Mouse (Mus musculus) midbrain, embryonic 15.5 days (tissue): ENCODE results near the gene Tril. TPM values are rescaled to one million over a fixed set of nuclear protein-coding genes. Genes with fewer than 3 reads are reported as not detected.

Source experiments
- ATAC-seq: fragments of 200-750 bp; cut with Nextera tagmentation; replicated peaks from 2 replicates; pipeline ENCODE4 v1.8.0; 2017; ENCODE audit warnings: moderate TSS enrichment
- H3K27ac ChIP-seq: fragments of 300-500 bp; sonication (generic); 2 replicates; pipeline ENCODE4 v1.5.1; 2015; ENCODE audit warnings: mild to moderate bottlenecking, inconsistent platforms
- H3K27me3 ChIP-seq: fragments of 300-500 bp; sonication (generic); replicated peaks from 2 replicates; pipeline ENCODE4 v1.6.1; 2015; ENCODE audit warnings: inconsistent platforms
- H3K36me3 ChIP-seq: fragments of 300-500 bp; sonication (generic); replicated peaks from 2 replicates; pipeline ENCODE4 v1.6.1; 2015; ENCODE audit warnings: inconsistent platforms
- H3K4me1 ChIP-seq: fragments of 300-500 bp; sonication (generic); 2 replicates; pipeline ENCODE4 v1.6.1; 2015; ENCODE audit warnings: inconsistent platforms
- H3K4me2 ChIP-seq: fragments of 300-500 bp; sonication (generic); 2 replicates; pipeline ENCODE4 v1.6.1; 2015; ENCODE audit warnings: inconsistent platforms, mild to moderate bottlenecking, moderate library complexity
- H3K4me3 ChIP-seq: fragments of 300-500 bp; sonication (generic); 2 replicates; pipeline ENCODE4 v1.5.1; 2015; ENCODE audit warnings: mild to moderate bottlenecking, inconsistent platforms
- H3K9ac ChIP-seq: fragments of 300-500 bp; sonication (generic); 2 replicates; pipeline ENCODE4 v1.6.1; 2015; ENCODE audit warnings: mild to moderate bottlenecking, inconsistent platforms
- H3K9me3 ChIP-seq: fragments of 300-500 bp; sonication (generic); 2 replicates; pipeline ENCODE4 v1.6.1; 2016; ENCODE audit warnings: inconsistent platforms
- WGBS: fragments of 180-500 bp; shearing (Covaris S2); methylation state at CpG from one replicate; pipeline ENCODE4 v1.1.7; 2015; ENCODE audit warnings: mixed read lengths; 5-methylcytosine and 5-hydroxymethylcytosine counted together
- polyA plus RNA-seq: library from polyadenylated mRNA; unstranded; fragments of >200 nt; fragmentation: Nextera tagmentation; extraction: Ambion mirVana; gene quantifications from 2 replicates; pipeline ENCODE4 v1.2.1, GENCODE M21; 2015

Gene Tril
- polyA plus RNA-seq, 1 experiment from 2014 or later: 13.1 TPM

DNA sequence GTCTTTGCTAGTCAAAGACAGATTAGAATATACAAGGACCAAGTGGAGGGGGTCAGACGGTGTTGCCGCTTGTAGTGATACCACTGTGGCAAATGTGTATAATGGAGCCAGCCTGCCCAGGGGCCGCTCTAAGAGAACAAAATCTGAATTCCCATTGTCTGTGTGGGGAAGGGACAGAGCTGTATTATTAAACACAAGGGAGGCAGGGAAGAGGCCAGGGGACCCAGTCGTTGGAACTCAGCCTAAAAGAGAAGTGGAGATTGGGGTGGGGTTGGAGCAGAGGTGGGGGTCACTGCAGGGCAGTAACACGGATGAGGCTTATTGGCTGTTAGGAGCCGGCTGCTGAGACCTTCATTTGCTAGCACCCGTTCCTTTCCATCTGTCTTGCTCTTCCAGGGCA, 41.1 kb downstream of the Tril start:
- 0 out of 2 replicates have a peak, but pooled peaks cover 3% of the 10 kb centered on the region for H3K27me3 ChIP-seq
- H3K4me2 ChIP-seq: no peak overlapping the region
- 36% methylated on average over 7 of the region's 7 CpGs for WGBS
- no peaks in the 10 kb centered on the region for H3K4me1 ChIP-seq
- no peaks in the 10 kb centered on the region for H3K9me3 ChIP-seq
- no peak overlapping the region for H3K4me3 ChIP-seq
- H3K36me3 ChIP-seq: no peaks in the 10 kb centered on the region
- H3K27ac ChIP-seq: no peak overlapping the region
- ATAC-seq: no peak
- H3K9ac ChIP-seq: no peak overlapping the region

DNA sequence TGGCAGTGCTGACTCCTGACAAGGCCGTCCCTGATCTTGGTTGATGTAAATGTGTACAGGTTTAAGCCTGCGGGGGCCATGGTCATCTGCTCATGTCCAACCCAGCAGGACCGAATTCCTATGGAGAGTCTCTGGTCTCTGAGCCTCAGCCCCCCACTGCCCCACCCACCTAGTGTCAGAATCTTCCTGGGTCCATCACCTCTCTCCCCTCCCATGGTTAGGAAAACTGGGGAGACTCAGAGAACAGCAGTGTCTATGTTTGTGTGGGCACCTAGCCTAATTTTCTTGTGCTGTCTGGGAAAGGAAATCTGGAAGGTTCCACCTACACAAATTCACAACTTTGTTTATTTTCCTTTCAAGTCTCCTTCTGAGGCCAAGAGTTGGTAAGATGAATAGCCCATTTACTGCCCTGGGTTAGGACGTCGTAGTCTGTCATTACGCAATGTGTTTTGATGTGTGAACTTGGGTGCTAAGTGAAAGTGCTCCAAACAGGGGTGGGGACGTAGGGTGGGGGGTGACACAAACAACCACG, 42.1 kb downstream of the Tril start:
- H3K4me2 ChIP-seq: no peak overlapping the region
- no peak overlapping the region for H3K9ac ChIP-seq
- no peak overlapping the region for H3K27ac ChIP-seq
- no peak overlapping the region for H3K4me3 ChIP-seq
- WGBS: 89% methylated on average over 8 of the region's 8 CpGs
- no peaks in the 10 kb centered on the region for H3K36me3 ChIP-seq
- ATAC-seq: no peak
- H3K27me3 ChIP-seq: 0 out of 2 replicates have a peak, but pooled peaks cover 3% of the 10 kb centered on the region
- H3K4me1 ChIP-seq: no peaks in the 10 kb centered on the region
- no peaks in the 10 kb centered on the region for H3K9me3 ChIP-seq

DNA sequence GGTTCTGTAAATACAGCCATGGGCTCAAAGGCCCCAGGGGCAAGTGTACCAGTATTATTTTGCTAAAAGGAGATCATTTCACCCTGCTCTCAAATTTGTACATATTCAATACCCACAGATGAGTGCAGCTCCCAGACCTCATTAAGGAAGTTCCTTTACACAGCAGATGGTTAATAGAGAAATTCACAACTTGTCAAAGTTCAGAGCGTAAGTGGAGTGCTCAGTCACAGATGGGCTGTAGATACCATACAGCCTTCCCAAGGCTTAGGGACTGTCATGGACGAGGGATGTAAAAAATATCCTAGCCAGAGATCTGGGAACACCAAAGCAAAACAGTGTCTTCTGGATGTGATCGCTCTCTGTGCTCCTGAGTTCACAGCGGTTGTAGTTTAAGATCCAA, 52.4 kb downstream of the Tril start:
- ATAC-seq: no peak
- H3K9me3 ChIP-seq: no peaks in the 10 kb centered on the region
- no peak overlapping the region for H3K9ac ChIP-seq
- no peaks in the 10 kb centered on the region for H3K27me3 ChIP-seq
- H3K4me2 ChIP-seq: no peak overlapping the region
- no peak overlapping the region for H3K27ac ChIP-seq
- no peaks in the 10 kb centered on the region for H3K4me1 ChIP-seq
- 86% methylated on average over 4 of the region's 4 CpGs for WGBS
- no peaks in the 10 kb centered on the region for H3K36me3 ChIP-seq
- H3K4me3 ChIP-seq: no peak overlapping the region

DNA sequence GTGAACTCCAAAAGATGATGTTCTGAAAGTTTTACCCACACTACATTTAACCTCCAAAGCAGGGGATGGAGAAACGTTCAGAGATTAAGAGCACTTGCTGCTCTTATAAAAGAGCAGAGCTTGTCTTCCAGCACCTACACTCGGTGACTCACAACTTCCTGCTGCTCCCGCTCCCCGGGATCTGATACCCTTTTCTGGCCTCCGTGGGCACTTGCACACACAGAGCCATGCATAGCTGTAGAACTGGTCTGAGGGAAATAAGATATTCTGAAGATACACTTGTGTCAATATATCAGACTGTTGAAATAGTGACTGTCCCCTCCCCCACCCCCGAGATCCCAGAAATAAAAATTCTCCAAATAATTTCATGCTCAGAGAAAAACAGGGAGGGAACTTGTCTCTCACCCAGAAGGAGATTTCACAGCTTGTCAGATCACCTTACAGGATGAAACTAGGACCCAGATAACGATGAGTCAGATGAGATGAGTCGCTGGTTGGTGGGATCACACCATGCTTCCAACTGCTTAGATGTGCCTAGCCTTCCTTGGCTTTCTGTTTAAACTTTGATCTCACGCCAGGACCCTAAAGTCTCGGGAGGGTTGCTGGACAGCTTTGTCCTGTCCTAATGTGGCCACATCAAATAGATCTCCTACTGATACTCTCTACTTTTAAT, 54.3 kb downstream of the Tril start:
- Histone ChIP-seq H3K27ac (no peak overlapping the region), H3K9me3 (no peaks in the 10 kb centered on the region), H3K27me3 (no peaks in the 10 kb centered on the region), H3K9ac (no peak overlapping the region), H3K36me3 (no peaks in the 10 kb centered on the region), H3K4me1 (no peaks in the 10 kb centered on the region), H3K4me3 (no peak overlapping the region), H3K4me2 (no peak overlapping the region)
- 71% methylated on average over 10 of the region's 10 CpGs for whole genome bisulfite sequencing
- ATAC-seq: no peak

DNA sequence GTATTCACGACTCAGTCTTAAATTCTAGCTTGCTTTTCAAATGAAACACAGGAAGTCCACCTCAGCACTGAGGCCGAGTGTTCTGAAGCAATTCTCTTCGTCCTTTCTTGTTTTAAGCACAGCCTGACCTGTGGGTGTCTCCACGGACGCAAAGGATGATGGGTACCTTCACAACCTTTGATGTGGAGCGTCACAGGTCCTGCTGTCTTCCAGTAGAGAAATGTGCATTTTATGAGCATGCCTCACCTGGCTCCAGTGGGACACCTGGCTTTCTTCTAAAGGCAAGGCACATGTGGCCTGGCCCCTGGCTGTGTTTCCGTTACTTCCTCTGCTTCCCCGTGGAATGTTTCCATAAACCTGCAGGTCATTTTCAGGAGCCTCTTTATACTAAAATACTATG, 54.9 kb downstream of the Tril start:
- Histone ChIP-seq H3K4me1 (peaks cover 5% of the 10 kb centered on the region; the same call in 1 of the 2 replicates), H3K27ac (no peak overlapping the region), H3K4me3 (no peak overlapping the region), H3K36me3 (no peaks in the 10 kb centered on the region), H3K4me2 (no peak overlapping the region), H3K9ac (no peak overlapping the region), H3K27me3 (no peaks in the 10 kb centered on the region), H3K9me3 (no peaks in the 10 kb centered on the region)
- ATAC-seq: no peak
- 72% methylated on average over 8 of the region's 8 CpGs for WGBS

Other genes with a start within 250 kb of the Tril start
- gene Cpvl, start 157.8 kb upstream of the Tril start, polyA plus RNA-seq: not detected in 2 replicates
- 34.0 and 37.5 TPM in 2 replicates for gene Chn2, start 218.7 kb upstream of the Tril start, polyA plus RNA-seq